Mouse (Mus musculus) hindbrain, embryonic 15.5 days (tissue): ENCODE measurements around the gene Olfr460. TPM values are rescaled to one million over a fixed set of nuclear protein-coding genes. Genes with fewer than 3 reads are reported as not detected.
A peak's percentile ranks its signal among the peaks of the same experiment; 100 is the strongest.
"Not testable (repeated sequence)": the region's sequence is repeated elsewhere in the genome, so short reads cannot be mapped to it uniquely, and the experiment has no call there.

Experiments used
- ATAC-seq: fragments of 200-750 bp; cut with Nextera tagmentation; 2 replicates; pipeline ENCODE4 v1.8.0; 2017; ENCODE audit warnings: low read depth, moderate number of reproducible peaks, moderate TSS enrichment; ENCODE audit not compliant: low FRiP score
- H3K27ac ChIP-seq: fragments of 300-500 bp; sonication (generic); replicated peaks from 2 replicates; pipeline ENCODE4 v1.5.1; 2015; ENCODE audit warnings: mild to moderate bottlenecking, inconsistent platforms
- H3K27me3 ChIP-seq: fragments of 300-500 bp; sonication (generic); 2 replicates; pipeline ENCODE4 v1.6.1; 2015; ENCODE audit warnings: control low read depth, inconsistent platforms
- H3K36me3 ChIP-seq: fragments of 300-500 bp; sonication (generic); 2 replicates; pipeline ENCODE4 v1.6.1; 2015; ENCODE audit warnings: control low read depth, inconsistent platforms
- H3K4me1 ChIP-seq: fragments of 300-500 bp; sonication (generic); replicated peaks from 2 replicates; pipeline ENCODE4 v1.6.1; 2015; ENCODE audit warnings: control low read depth, inconsistent platforms
- H3K4me2 ChIP-seq: fragments of 300-500 bp; sonication (generic); 2 replicates; pipeline ENCODE4 v1.6.1; 2015; ENCODE audit warnings: moderate library complexity, mild to moderate bottlenecking, inconsistent platforms
- H3K4me3 ChIP-seq: fragments of 300-500 bp; sonication (generic); 2 replicates; pipeline ENCODE4 v1.5.1; 2015; ENCODE audit warnings: mild to moderate bottlenecking, inconsistent platforms
- H3K9ac ChIP-seq: fragments of 300-500 bp; sonication (generic); 2 replicates; pipeline ENCODE4 v1.6.1; 2015; ENCODE audit warnings: inconsistent platforms
- H3K9me3 ChIP-seq: fragments of 300-500 bp; sonication (generic); 2 replicates; pipeline ENCODE4 v1.6.1; 2016; ENCODE audit warnings: control low read depth, inconsistent platforms
- WGBS: fragments of 180-500 bp; shearing (Covaris S2); methylation state at CpG from one replicate; pipeline ENCODE4 v1.1.7; 2015; 5-methylcytosine and 5-hydroxymethylcytosine counted together
- polyA plus RNA-seq: library from polyadenylated mRNA; unstranded; fragments of >200 nt; fragmentation: Nextera tagmentation; extraction: Ambion mirVana; gene quantifications from 2 replicates; pipeline ENCODE4 v1.2.1, GENCODE M21; 2015

Olfr460 gene
- polyA plus RNA-seq: not detected in 2 replicates

- Histone ChIP-seq H3K4me3 (no peak within 1 kb of the TSS), H3K9me3 (no peaks in the 10 kb centered on the region), H3K4me2 (no peak within 1 kb of the TSS), H3K27me3 (no peaks in the 10 kb centered on the region), H3K27ac (no peak within 1 kb of the TSS), H3K4me1 (no peaks in the 10 kb centered on the region), H3K9ac (no peak within 1 kb of the TSS), H3K36me3 (no peaks in the 10 kb centered on the region)
- 91% methylated on average over 3 of the region's 3 CpGs for WGBS
- ATAC-seq: no peak
Measured at GRCm38 (mm10) chr6:40569187-40569586, at the start of gene Olfr460. Gene Olfr460, plus strand, starts transcription at chr6:40569487.

GRCm38 (mm10) chr6:40544690-40545089 is 24.6 kb upstream of the Olfr460 start:
- Histone ChIP-seq H3K27me3 (no peaks in the 10 kb centered on the region), H3K4me2 (no peak overlapping the region), H3K36me3 (no peaks in the 10 kb centered on the region), H3K4me3 (no peak overlapping the region), H3K9me3 (no peaks in the 10 kb centered on the region), H3K9ac (no peak overlapping the region), H3K4me1 (no peaks in the 10 kb centered on the region), H3K27ac (no peak overlapping the region)
- 83% methylated on average over 10 of the region's 10 CpGs for WGBS
- ATAC-seq: no peak

- no peak for ATAC-seq
- Histone ChIP-seq H3K27ac (no peak within 1 kb of the TSS), H3K4me2 (no peak within 1 kb of the TSS)
Measured at GRCm38 (mm10) chr6:40554950-40555349, 14.3 kb upstream of the Olfr460 start, which contains the start of gene Olfr461. Gene Olfr461, minus strand, starts transcription at chr6:40555050.

GRCm38 (mm10) chr6:40573618-40574017 is 4.3 kb downstream of the Olfr460 start:
- no peak for ATAC-seq
- 90% methylated on average over 3 of the region's 3 CpGs for WGBS

More at GRCm38 (mm10) chr6:40554950-40555349, 14.3 kb upstream of the Olfr460 start, which contains the start of gene Olfr461:
- no peaks in the 10 kb centered on the region for H3K4me1 ChIP-seq
- no peak within 1 kb of the TSS for H3K4me3 ChIP-seq
- no peaks in the 10 kb centered on the region for H3K9me3 ChIP-seq
- no peak within 1 kb of the TSS for H3K9ac ChIP-seq
- no peaks in the 10 kb centered on the region for H3K27me3 ChIP-seq
- 92% methylated on average over 2 of the region's 2 CpGs for WGBS
- no peaks in the 10 kb centered on the region for H3K36me3 ChIP-seq

GRCm38 (mm10) chr6:40576305-40576704 is 7.0 kb downstream of the Olfr460 start:
- Histone ChIP-seq H3K9ac (no peak overlapping the region), H3K27ac (no peak overlapping the region), H3K36me3 (no peaks in the 10 kb centered on the region), H3K4me2 (no peak overlapping the region), H3K27me3 (no peaks in the 10 kb centered on the region), H3K4me3 (no peak overlapping the region), H3K4me1 (no peaks in the 10 kb centered on the region), H3K9me3 (no peaks in the 10 kb centered on the region)
- WGBS: 92% methylated on average over 1 of the region's 1 CpGs
- no peak for ATAC-seq

More at GRCm38 (mm10) chr6:40573618-40574017, 4.3 kb downstream of the Olfr460 start:
- Histone ChIP-seq H3K9ac (no peak overlapping the region), H3K27ac (no peak overlapping the region), H3K4me3 (no peak overlapping the region), H3K9me3 (no peaks in the 10 kb centered on the region), H3K4me1 (no peaks in the 10 kb centered on the region), H3K4me2 (no peak overlapping the region), H3K27me3 (no peaks in the 10 kb centered on the region), H3K36me3 (no peaks in the 10 kb centered on the region)

GRCm38 (mm10) chr6:40584336-40584735 is 15.0 kb downstream of the Olfr460 start:
- Histone ChIP-seq H3K4me3 (no peak overlapping the region), H3K4me2 (no peak overlapping the region), H3K27ac (no peak overlapping the region), H3K27me3 (no peaks in the 10 kb centered on the region), H3K9ac (no peak overlapping the region), H3K9me3 (no peaks in the 10 kb centered on the region), H3K36me3 (no peaks in the 10 kb centered on the region), H3K4me1 (no peaks in the 10 kb centered on the region)
- 84% methylated on average over 6 of the region's 6 CpGs for WGBS
- no peak for ATAC-seq

- no peak within 1 kb of the TSS for H3K27ac ChIP-seq
- no peak for ATAC-seq
- H3K27me3 ChIP-seq: no peaks in the 10 kb centered on the region
- no peak within 1 kb of the TSS for H3K4me2 ChIP-seq
- 86% methylated on average over 5 of the region's 5 CpGs for WGBS
- no peaks in the 10 kb centered on the region for H3K9me3 ChIP-seq
- no peak within 1 kb of the TSS for H3K9ac ChIP-seq
- H3K36me3 ChIP-seq: no peaks in the 10 kb centered on the region
- no peaks in the 10 kb centered on the region for H3K4me1 ChIP-seq
- H3K4me3 ChIP-seq: no peak within 1 kb of the TSS
Measured at GRCm38 (mm10) chr6:40585645-40586044, 16.4 kb downstream of the Olfr460 start, which contains the start of gene Clec5a. Gene Clec5a, minus strand, starts transcription at chr6:40585821.

- H3K36me3 ChIP-seq: no peaks in the 10 kb centered on the region
- no peak overlapping the region for H3K27ac ChIP-seq
- no peak overlapping the region for H3K4me3 ChIP-seq
- H3K27me3 ChIP-seq: no peaks in the 10 kb centered on the region
- H3K4me2 ChIP-seq: no peak overlapping the region
- H3K9me3 ChIP-seq: no peaks in the 10 kb centered on the region
- ATAC-seq: no peak
- H3K9ac ChIP-seq: no peak overlapping the region
- H3K4me1 ChIP-seq: no peaks in the 10 kb centered on the region
- 94% methylated on average over 2 of the region's 2 CpGs for WGBS
Measured at GRCm38 (mm10) chr6:40588346-40588745, 19.1 kb downstream of the Olfr460 start.

GRCm38 (mm10) chr6:40594804-40595550 is 25.7 kb downstream of the Olfr460 start:
- Histone ChIP-seq H3K4me3 (no peak overlapping the region), H3K9ac (no peak overlapping the region), H3K27ac (no peak overlapping the region), H3K4me1 (no peaks in the 10 kb centered on the region), H3K9me3 (no peaks in the 10 kb centered on the region), H3K4me2 (no peak overlapping the region), H3K27me3 (no peaks in the 10 kb centered on the region), H3K36me3 (no peaks in the 10 kb centered on the region)
- WGBS: 76% methylated on average over 3 of the region's 3 CpGs
- no peak for ATAC-seq

GRCm38 (mm10) chr6:40598546-40598945 is 29.3 kb downstream of the Olfr460 start:
- ATAC-seq: not testable (repeated sequence)
- WGBS: 36% methylated on average over 4 of the region's 4 CpGs

GRCm38 (mm10) chr6:40607431-40607830 is 38.1 kb downstream of the Olfr460 start:
- Histone ChIP-seq H3K27me3 (no peaks in the 10 kb centered on the region), H3K27ac (no peak overlapping the region), H3K4me2 (no peak overlapping the region), H3K9me3 (no peaks in the 10 kb centered on the region), H3K4me1 (no peaks in the 10 kb centered on the region), H3K4me3 (no peak overlapping the region), H3K36me3 (no peaks in the 10 kb centered on the region), H3K9ac (no peak overlapping the region)
- ATAC-seq: no peak

More at GRCm38 (mm10) chr6:40598546-40598945, 29.3 kb downstream of the Olfr460 start:
- not testable (repeated sequence) for H3K4me3 ChIP-seq, H3K4me2 ChIP-seq, H3K36me3 ChIP-seq, H3K27ac ChIP-seq, H3K9ac ChIP-seq, H3K9me3 ChIP-seq, H3K27me3 ChIP-seq, H3K4me1 ChIP-seq

GRCm38 (mm10) chr6:40610244-40610643 is 41.0 kb downstream of the Olfr460 start:
- 59% methylated on average over 8 of the region's 8 CpGs for WGBS
- no peak overlapping the region for H3K4me2 ChIP-seq
- no peak overlapping the region for H3K4me3 ChIP-seq
- peak; percentile 45; the same call in 1 of the 2 replicates for ATAC-seq
- H3K9ac ChIP-seq: no peak overlapping the region
- H3K36me3 ChIP-seq: no peaks in the 10 kb centered on the region
- H3K27me3 ChIP-seq: no peaks in the 10 kb centered on the region
- no peak overlapping the region for H3K27ac ChIP-seq
- no peaks in the 10 kb centered on the region for H3K4me1 ChIP-seq
- no peaks in the 10 kb centered on the region for H3K9me3 ChIP-seq
